Mouse (Mus musculus) forebrain, embryonic 13.5 days (tissue): ENCODE measurements around the gene Def8. TPM values are rescaled to one million over a fixed set of nuclear protein-coding genes. Genes with fewer than 3 reads are reported as not detected.
"Not testable (repeated sequence)": the region's sequence is repeated elsewhere in the genome, so short reads cannot be mapped to it uniquely, and the experiment has no call there.

Source experiments
- ATAC-seq: fragments of 200-750 bp; cut with Nextera tagmentation; 2 replicates; pipeline ENCODE4 v1.8.0; 2017
- H3K27ac ChIP-seq: fragments of 300-500 bp; sonication (generic); 2 replicates; pipeline ENCODE4 v1.5.1; 2015; ENCODE audit warnings: inconsistent platforms, mild to moderate bottlenecking, moderate library complexity
- H3K27me3 ChIP-seq: fragments of 300-500 bp; sonication (generic); 2 replicates; pipeline ENCODE4 v1.6.1; 2015; ENCODE audit warnings: mild to moderate bottlenecking, inconsistent platforms
- H3K36me3 ChIP-seq: fragments of 300-500 bp; sonication (generic); 2 replicates; pipeline ENCODE4 v1.6.1; 2015; ENCODE audit warnings: mild to moderate bottlenecking, inconsistent platforms; ENCODE audit not compliant: poor library complexity, severe bottlenecking
- H3K4me1 ChIP-seq: fragments of 300-500 bp; sonication (generic); 2 replicates; pipeline ENCODE4 v1.6.1; 2015; ENCODE audit warnings: inconsistent platforms
- H3K4me2 ChIP-seq: fragments of 300-500 bp; sonication (generic); 2 replicates; pipeline ENCODE4 v1.6.1; 2015; ENCODE audit warnings: inconsistent platforms, mild to moderate bottlenecking, moderate library complexity
- H3K4me3 ChIP-seq: fragments of 300-500 bp; sonication (generic); 2 replicates; pipeline ENCODE4 v1.5.1; 2015; ENCODE audit warnings: mild to moderate bottlenecking, inconsistent platforms
- H3K9ac ChIP-seq: fragments of 300-500 bp; sonication (generic); 2 replicates; pipeline ENCODE4 v1.6.1; 2015; ENCODE audit warnings: mild to moderate bottlenecking, inconsistent platforms
- H3K9me3 ChIP-seq: fragments of 300-500 bp; sonication (generic); replicated peaks from 2 replicates; pipeline ENCODE4 v1.6.1; 2016; ENCODE audit warnings: inconsistent platforms
- WGBS: fragments of 180-500 bp; shearing (Covaris S2); methylation state at CpG from one replicate; pipeline ENCODE4 v1.1.7; 2015; 5-methylcytosine and 5-hydroxymethylcytosine counted together
- polyA plus RNA-seq: library from polyadenylated mRNA; unstranded; fragments of >200 nt; fragmentation: Nextera tagmentation; extraction: Ambion mirVana; gene quantifications from 2 replicates; pipeline ENCODE4 v1.2.1, GENCODE M21; 2015

Gene Def8
- polyA plus RNA-seq, 1 experiment from 2014 or later: 38.9 TPM

- H3K27ac ChIP-seq, H3K4me3 ChIP-seq, H3K27me3 ChIP-seq, H3K36me3 ChIP-seq, H3K9me3 ChIP-seq, H3K4me2 ChIP-seq, H3K9ac ChIP-seq, ATAC-seq: not testable (repeated sequence)
- H3K4me1 ChIP-seq: peaks cover 18% of the 10 kb centered on the region
- 68% methylated on average over 5 of the region's 5 CpGs for WGBS
These were observed 51.2 kb downstream of the Def8 start for GRCm38 (mm10) chr8:123474549-123474948.

- 8% methylated on average over 34 of the region's 34 CpGs for WGBS
- Histone ChIP-seq H3K4me3 (peak overlapping the region; percentile 72), H3K4me2 (peak overlapping the region; percentile 82), H3K4me1 (peaks cover 18% of the 10 kb centered on the region), H3K9ac (peak overlapping the region; percentile 85), H3K27me3 (no peaks in the 10 kb centered on the region), H3K27ac (peak overlapping the region; percentile 88), H3K9me3 (no peaks in the 10 kb centered on the region), H3K36me3 (peaks cover 20% of the 10 kb centered on the region)
- peak; percentile 55 for ATAC-seq
These were observed 53.8 kb downstream of the Def8 start for GRCm38 (mm10) chr8:123476911-123477736.

- H3K4me1 ChIP-seq: peaks cover 18% of the 10 kb centered on the region
These were observed 54.5 kb downstream of the Def8 start, which contains the start of gene Afg3l1 for GRCm38 (mm10) chr8:123477737-123478258. Gene Afg3l1 (plus strand): TSS chr8:123477903.

GRCm38 (mm10) chr8:123478456-123479218 lies 55.3 kb downstream of the Def8 start:
- WGBS: 37% methylated on average over 16 of the region's 16 CpGs
- Histone ChIP-seq H3K4me1 (peaks cover 18% of the 10 kb centered on the region), H3K4me2 (peak overlapping the region; percentile 82), H3K27ac (peak overlapping the region; percentile 88), H3K9me3 (no peaks in the 10 kb centered on the region), H3K36me3 (peaks cover 33% of the 10 kb centered on the region), H3K9ac (peak overlapping the region; percentile 85), H3K4me3 (peak overlapping the region; percentile 72), H3K27me3 (no peaks in the 10 kb centered on the region)
- no peak; the same call in 1 of the 2 replicates for ATAC-seq

More at GRCm38 (mm10) chr8:123477737-123478258, 54.5 kb downstream of the Def8 start, which contains the start of gene Afg3l1:
- Histone ChIP-seq H3K27ac (peak within 1 kb of the TSS; percentile 88), H3K9ac (peak within 1 kb of the TSS; percentile 85), H3K9me3 (no peaks in the 10 kb centered on the region), H3K36me3 (peaks cover 27% of the 10 kb centered on the region), H3K4me2 (peak within 1 kb of the TSS; percentile 82), H3K27me3 (no peaks in the 10 kb centered on the region), H3K4me3 (peak within 1 kb of the TSS; percentile 72)
- WGBS: under 1% methylated on average over 58 of the region's 58 CpGs
- ATAC-seq: peak; percentile 92

GRCm38 (mm10) chr8:123482627-123483026 lies 59.3 kb downstream of the Def8 start:
- Histone ChIP-seq H3K27me3 (no peaks in the 10 kb centered on the region), H3K36me3 (peaks cover 72% of the 10 kb centered on the region), H3K9ac (no peak overlapping the region), H3K27ac (no peak overlapping the region), H3K4me2 (no peak overlapping the region), H3K9me3 (no peaks in the 10 kb centered on the region), H3K4me1 (peaks cover 10% of the 10 kb centered on the region), H3K4me3 (no peak overlapping the region)
- no peak for ATAC-seq
- WGBS: 83% methylated on average over 7 of the region's 7 CpGs

- Histone ChIP-seq H3K9ac (no peak overlapping the region), H3K4me3 (no peak overlapping the region), H3K4me2 (no peak overlapping the region), H3K4me1 (no peaks in the 10 kb centered on the region), H3K36me3 (peaks cover 96% of the 10 kb centered on the region), H3K9me3 (no peaks in the 10 kb centered on the region), H3K27ac (no peak overlapping the region), H3K27me3 (no peaks in the 10 kb centered on the region)
- 92% methylated on average over 15 of the region's 15 CpGs for WGBS
- ATAC-seq: no peak
These were observed 68.2 kb downstream of the Def8 start for GRCm38 (mm10) chr8:123491280-123492075.

- Histone ChIP-seq H3K4me3 (no peak overlapping the region), H3K36me3 (peaks cover 96% of the 10 kb centered on the region), H3K9ac (no peak overlapping the region), H3K9me3 (no peaks in the 10 kb centered on the region), H3K27ac (no peak overlapping the region), H3K4me1 (no peaks in the 10 kb centered on the region), H3K4me2 (no peak overlapping the region), H3K27me3 (no peaks in the 10 kb centered on the region)
- no peak for ATAC-seq
- 97% methylated on average over 9 of the region's 9 CpGs for WGBS
These were observed 69.6 kb downstream of the Def8 start for GRCm38 (mm10) chr8:123492898-123493297.

- WGBS: 91% methylated on average over 4 of the region's 4 CpGs
- Histone ChIP-seq H3K27me3 (no peaks in the 10 kb centered on the region), H3K9me3 (no peaks in the 10 kb centered on the region), H3K27ac (no peak overlapping the region), H3K4me1 (no peaks in the 10 kb centered on the region), H3K4me2 (no peak overlapping the region), H3K9ac (no peak overlapping the region), H3K36me3 (peaks cover 98% of the 10 kb centered on the region), H3K4me3 (no peak overlapping the region)
- no peak for ATAC-seq
These were observed 74.4 kb downstream of the Def8 start for GRCm38 (mm10) chr8:123497699-123498098.

- no peaks in the 10 kb centered on the region for H3K27me3 ChIP-seq
- no peak overlapping the region for H3K27ac ChIP-seq
- H3K36me3 ChIP-seq: peaks cover 98% of the 10 kb centered on the region
- no peaks in the 10 kb centered on the region for H3K4me1 ChIP-seq
- no peak overlapping the region for H3K4me3 ChIP-seq
- no peaks in the 10 kb centered on the region for H3K9me3 ChIP-seq
- H3K9ac ChIP-seq: no peak overlapping the region
- H3K4me2 ChIP-seq: no peak overlapping the region
- ATAC-seq: no peak
- WGBS: 90% methylated on average over 11 of the region's 11 CpGs
These were observed 75.6 kb downstream of the Def8 start for GRCm38 (mm10) chr8:123498963-123499362.

- 93% methylated on average over 11 of the region's 11 CpGs for WGBS
- H3K9ac ChIP-seq: no peak overlapping the region
- H3K4me1 ChIP-seq: no peaks in the 10 kb centered on the region
- no peak for ATAC-seq
- H3K4me2 ChIP-seq: no peak overlapping the region
- H3K27me3 ChIP-seq: no peaks in the 10 kb centered on the region
- no peak overlapping the region for H3K4me3 ChIP-seq
- no peak overlapping the region for H3K27ac ChIP-seq
- H3K36me3 ChIP-seq: peaks cover 98% of the 10 kb centered on the region
- H3K9me3 ChIP-seq: no peaks in the 10 kb centered on the region
These were observed 76.2 kb downstream of the Def8 start for GRCm38 (mm10) chr8:123499556-123499955.

- Histone ChIP-seq H3K36me3 (peaks cover 98% of the 10 kb centered on the region), H3K4me2 (no peak overlapping the region), H3K27me3 (no peaks in the 10 kb centered on the region), H3K4me3 (no peak overlapping the region), H3K9me3 (no peaks in the 10 kb centered on the region), H3K27ac (no peak overlapping the region), H3K9ac (no peak overlapping the region), H3K4me1 (no peaks in the 10 kb centered on the region)
- ATAC-seq: no peak
- 91% methylated on average over 5 of the region's 5 CpGs for WGBS
These were observed 78.9 kb downstream of the Def8 start for GRCm38 (mm10) chr8:123502192-123502591.
